Mouse (Mus musculus): Measurements from ENCODE around the gene Ppp1r13b.

GRCm38 (mm10) chr12:111855448-111855847, 52.5 kb downstream of the Ppp1r13b start:
- TF ChIP-seq CTCF (IDR thresholded peaks at IDR 0.05) = no peak
- no peak for TF ChIP-seq EP300 (IDR thresholded peaks at IDR 0.05)

All from lung, postnatal 0 days (tissue).